Mouse (Mus musculus) lung, postnatal 10 days (tissue): ENCODE measurements around the gene 4930579F01Rik.
"Not testable (repeated sequence)": the region's sequence is repeated elsewhere in the genome, so short reads cannot be mapped to it uniquely, and the experiment has no call there.

ENCODE experiments used
- DNase-seq: peaks from one replicate; pipeline ENCODE4 v3.0.0; 2021

The 4930579F01Rik gene

GRCm38 (mm10) chr3:138143315-138144059, 50.1 kb downstream of the 4930579F01Rik start, which contains the start of gene Trmt10a:
TSS of gene Trmt10a (plus strand) at chr3:138143448.
- DNase-seq = peak; percentile 100

DNA sequence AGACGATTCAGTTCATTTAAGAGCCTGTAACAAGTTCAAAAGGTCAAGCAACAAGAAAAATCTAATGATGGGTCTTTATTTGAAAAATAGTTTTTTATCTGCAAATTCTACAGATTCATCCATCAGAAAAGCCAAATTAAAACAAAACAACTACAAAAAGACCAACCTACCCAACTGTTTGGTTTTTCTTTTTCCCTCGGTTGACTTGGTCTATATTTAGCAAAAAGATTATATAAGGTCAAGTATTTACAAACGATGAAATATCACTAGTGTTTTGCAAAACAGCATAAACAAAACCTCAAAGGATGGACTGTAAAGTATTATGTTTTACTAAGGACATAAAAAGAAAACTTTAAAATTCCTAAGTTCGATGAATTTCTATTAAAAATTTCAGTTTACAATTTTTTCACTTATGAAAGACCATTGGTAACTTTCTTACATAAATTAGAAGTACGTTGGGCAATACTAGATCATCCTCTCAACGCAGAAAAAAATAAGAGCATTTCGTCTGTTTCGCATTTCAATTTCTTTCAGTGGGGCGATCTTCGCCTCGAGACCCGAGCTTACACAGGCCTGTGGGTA, 50.8 kb downstream of the 4930579F01Rik start:
- no peak for DNase-seq

DNA sequence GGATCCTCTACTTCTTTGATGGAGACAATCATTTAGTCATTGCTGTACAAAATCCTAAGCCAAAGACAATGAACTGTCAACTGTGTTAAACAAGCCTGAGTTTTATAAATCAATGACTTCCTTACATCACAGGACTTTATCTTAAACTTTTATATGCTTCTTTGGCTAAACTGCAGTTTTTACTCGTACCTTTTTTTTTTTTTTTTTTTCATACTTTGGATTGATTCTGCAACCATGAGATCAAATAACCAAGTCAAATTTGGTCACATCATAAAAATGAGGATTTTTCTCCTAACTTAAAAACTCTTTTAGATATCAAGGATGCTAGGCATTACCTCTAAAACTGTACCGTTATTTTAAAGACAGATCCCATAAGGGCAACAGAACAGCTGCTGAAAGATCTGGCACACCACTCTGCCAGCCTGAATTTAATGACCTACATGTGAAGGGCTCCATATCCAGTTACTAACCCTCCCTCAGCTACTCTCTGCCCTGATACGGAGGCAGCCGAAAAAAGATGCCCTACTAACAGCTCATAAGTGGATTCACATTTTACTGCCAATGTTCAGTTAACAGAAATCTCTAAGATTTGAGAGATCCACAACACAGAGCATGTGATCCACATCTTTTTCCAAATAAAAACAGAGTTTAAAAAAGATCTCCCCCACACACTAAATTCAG, 51.4 kb downstream of the 4930579F01Rik start:
- DNase-seq = no peak

GRCm38 (mm10) chr3:138139663-138140062, 54.0 kb downstream of the 4930579F01Rik start:
- no peak for DNase-seq

- not testable (repeated sequence) for DNase-seq
Measured at GRCm38 (mm10) chr3:138138146-138138545, 55.5 kb downstream of the 4930579F01Rik start.

- DNase-seq = no peak
Measured at GRCm38 (mm10) chr3:138134528-138134927, 59.1 kb downstream of the 4930579F01Rik start.

GRCm38 (mm10) chr3:138133916-138134315, 59.7 kb downstream of the 4930579F01Rik start:
- no peak for DNase-seq

DNA sequence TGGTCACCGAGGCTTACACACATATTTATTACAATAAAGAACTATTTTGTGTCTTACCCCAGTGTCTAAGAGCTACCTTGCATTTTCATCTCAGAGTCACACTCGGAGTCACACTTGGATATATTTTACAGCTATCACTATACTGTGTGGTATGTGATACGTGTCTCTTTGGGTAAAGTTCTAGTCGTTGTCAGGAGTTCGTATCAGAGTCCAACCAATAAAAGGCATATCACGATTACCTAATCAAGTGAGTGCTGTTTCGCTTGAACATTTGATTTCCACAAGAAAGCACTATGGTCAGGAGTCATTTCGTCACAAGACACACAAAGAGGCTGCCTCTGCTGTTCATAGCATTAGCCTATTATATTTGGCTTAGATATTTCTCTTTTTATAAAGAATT, 60.2 kb downstream of the 4930579F01Rik start:
- DNase-seq = no peak

GRCm38 (mm10) chr3:138131168-138131567, 62.5 kb downstream of the 4930579F01Rik start:
- no peak for DNase-seq

GRCm38 (mm10) chr3:138130692-138131091, 62.9 kb downstream of the 4930579F01Rik start:
- no peak for DNase-seq

DNA sequence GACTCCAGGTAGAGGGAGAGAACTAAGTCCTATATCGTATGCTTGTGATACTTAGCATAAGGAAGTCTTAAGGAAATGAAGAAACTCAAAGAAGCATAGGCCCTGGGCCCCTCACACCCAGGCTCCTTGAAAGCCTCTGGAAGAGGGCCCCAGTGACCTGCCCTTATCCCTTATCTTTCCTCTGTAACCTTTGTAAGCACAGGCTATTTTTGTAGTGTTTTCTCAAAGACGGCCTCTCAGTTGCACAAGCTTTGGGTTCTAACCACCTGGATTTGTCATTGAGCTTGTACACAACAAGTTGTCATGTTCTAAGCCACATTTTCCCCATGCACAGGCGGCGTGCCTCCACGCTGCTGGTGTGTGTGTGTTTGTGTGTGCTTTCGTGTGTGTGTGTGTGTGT, 64.5 kb downstream of the 4930579F01Rik start:
- no peak for DNase-seq

DNA sequence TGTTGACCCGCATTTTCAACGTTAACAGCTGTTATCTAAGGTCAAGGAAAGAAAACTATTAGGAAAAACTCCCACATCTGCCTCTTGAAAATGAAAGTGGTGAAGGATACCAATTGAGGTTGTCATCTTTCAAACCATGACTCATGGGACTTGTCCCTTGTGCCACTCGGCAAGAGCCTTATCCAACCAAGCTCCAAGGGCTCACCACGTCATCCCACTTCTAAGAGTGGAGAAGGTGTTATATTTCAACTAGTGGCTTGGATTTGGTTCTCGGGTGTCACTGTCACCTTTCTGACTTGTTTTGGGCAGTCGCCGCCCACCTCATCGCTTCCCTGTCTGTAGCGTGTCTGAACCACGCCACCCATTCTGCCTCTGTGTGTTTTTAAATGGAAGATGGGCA, 69.8 kb downstream of the 4930579F01Rik start:
- DNase-seq = no peak

DNA sequence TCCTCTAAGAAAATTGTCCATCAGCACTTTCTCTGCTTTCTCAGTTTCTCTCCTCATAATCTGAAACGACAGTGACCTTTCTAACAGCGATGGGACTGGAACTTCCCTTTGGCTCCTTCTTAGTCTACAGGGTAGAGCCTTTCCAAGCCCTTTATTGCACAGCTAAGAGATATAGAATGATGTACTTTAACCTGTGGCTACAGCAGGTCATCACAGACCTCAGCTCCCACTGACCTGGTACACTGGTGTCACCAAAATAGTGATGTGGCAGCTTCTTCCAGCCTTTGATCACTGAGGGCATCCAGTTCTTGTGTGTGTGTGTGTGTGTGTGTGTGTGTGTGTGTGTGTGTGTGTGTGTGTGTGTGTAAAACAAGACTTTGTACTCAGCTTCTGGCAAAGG, 72.2 kb downstream of the 4930579F01Rik start:
- no peak for DNase-seq

GRCm38 (mm10) chr3:138119444-138120105, 74.0 kb downstream of the 4930579F01Rik start:
- peak; percentile 24 for DNase-seq

DNA sequence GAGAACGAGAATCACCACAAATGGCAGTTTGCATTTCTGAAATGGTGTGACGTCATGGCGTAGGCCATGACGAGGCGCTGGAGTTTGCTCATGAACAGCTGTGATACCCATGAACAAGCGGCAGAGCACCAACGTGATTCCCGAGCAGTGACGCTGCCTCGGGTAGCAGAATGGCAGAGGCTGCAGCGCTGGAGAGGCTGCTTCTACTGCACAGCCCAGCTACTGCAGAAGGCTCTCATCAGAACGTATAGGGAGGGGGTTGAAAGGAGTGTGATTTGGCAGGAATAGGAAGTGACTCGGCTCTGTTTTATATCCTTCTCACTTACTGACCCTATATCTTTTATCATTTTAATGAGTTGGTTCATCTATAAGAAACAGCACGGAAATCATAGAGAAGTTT, 74.8 kb downstream of the 4930579F01Rik start:
- no peak for DNase-seq

DNA sequence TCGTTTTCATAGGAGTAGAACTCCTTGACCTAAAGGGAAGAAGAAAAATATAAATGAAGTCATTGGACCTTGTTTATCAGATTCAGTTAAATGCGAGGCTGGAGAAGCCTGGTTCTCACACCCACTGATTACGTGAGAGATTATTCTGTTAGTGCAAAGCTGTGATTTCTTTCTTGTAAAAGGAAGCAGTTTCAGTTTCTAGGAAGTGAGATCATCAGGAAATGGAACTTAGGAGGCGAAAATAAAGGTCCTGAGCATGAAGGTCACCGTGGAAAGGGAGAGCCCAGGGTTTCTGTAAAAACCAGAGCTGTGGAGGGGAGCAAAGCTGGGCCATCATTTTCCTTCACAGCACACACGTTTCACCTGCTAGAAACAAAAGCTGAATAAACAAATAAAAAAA, 75.2 kb downstream of the 4930579F01Rik start:
- DNase-seq = no peak

- DNase-seq = peak; percentile 26
Measured at GRCm38 (mm10) chr3:138116871-138117270, 76.8 kb downstream of the 4930579F01Rik start.

GRCm38 (mm10) chr3:138114106-138114505, 79.5 kb downstream of the 4930579F01Rik start:
- DNase-seq = no peak
